Mouse (Mus musculus) embryonic fibroblast, embryonic 13.5 days (primary cell): Measurements from ENCODE around the gene Oxsr1.
"Not testable (repeated sequence)": the region's sequence is repeated elsewhere in the genome, so short reads cannot be mapped to it uniquely, and the experiment has no call there.

ENCODE experiments used
- CTCF ChIP-seq: IDR thresholded peaks from 2 replicates; pipeline ENCODE4 v1.5.1; 2011; ENCODE audit warnings: mild to moderate bottlenecking, control low read depth, low read length, moderate library complexity, borderline replicate concordance; ENCODE audit not compliant: insufficient read depth
- POLR2A ChIP-seq: IDR thresholded peaks from 2 replicates; pipeline ENCODE4 v1.6.1; 2011; ENCODE audit warnings: low read depth, mild to moderate bottlenecking, control low read depth, low read length, moderate library complexity

DNA sequence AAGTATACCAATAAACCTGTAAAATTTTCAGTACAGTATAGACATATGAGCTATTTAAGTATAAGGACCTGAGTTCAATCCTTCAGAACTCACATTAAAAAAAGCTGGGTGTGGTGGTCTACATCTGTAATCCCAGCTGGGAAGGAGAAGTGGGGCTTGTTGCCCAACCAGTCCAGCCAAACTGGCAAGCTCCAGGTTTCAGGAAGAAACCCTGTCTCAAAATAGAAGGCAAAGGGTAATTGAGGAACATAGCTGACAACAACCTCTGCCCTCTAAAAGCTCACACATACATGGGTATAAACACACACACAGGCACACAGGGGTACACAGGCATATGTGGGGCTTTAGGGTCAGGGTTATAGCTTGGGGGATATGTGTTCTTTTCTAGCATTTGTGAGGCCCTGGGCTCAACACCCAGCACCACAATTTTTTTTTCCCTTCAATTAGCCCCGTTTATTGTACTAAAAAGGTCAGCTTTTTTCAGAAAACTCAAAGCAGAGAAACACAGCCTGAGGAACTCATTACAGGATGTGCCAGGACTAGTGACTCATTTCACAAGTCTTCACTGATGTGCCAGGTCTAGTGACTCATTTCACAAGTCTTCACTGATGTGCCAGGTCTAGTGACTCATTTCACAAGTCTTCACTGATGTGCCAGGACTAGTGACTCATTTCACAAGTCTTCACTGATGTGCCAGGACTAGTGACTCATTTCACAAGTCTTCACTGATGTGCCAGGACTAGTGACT is 56.7 kb downstream of the Oxsr1 start:
- not testable (repeated sequence) for TF ChIP-seq POLR2A, CTCF
